Mouse (Mus musculus) ES-E14 (cell line): ENCODE results near the gene Hoxc12. TPM values are rescaled to one million over a fixed set of nuclear protein-coding genes. Genes with fewer than 3 reads are reported as not detected.

Experiments used
- DNase-seq: peaks from one replicate; pipeline ENCODE4 v3.0.0-alpha.2; 2013; ENCODE audit warnings: low read depth, low spot score
- H3K27ac ChIP-seq: 2 replicates; pipeline ENCODE4 v1.5.1; 2012; ENCODE audit warnings: low read depth, mild to moderate bottlenecking, low read length, moderate library complexity, mixed read lengths; ENCODE audit not compliant: poor library complexity, insufficient read depth, severe bottlenecking
- H3K36me3 ChIP-seq: 2 replicates; pipeline ENCODE4 v1.6.1; 2012; ENCODE audit warnings: mild to moderate bottlenecking, low read length, moderate library complexity, mixed read lengths; ENCODE audit not compliant: control insufficient read depth, poor library complexity, insufficient read depth, severe bottlenecking
- H3K4me1 ChIP-seq, 2 experiments: fragments of 150-350 bp in 1 of 2; sonication (generic) in 1 of 2; 2 replicates each; pipeline ENCODE4 v1.6.1; 2012; ENCODE audit warnings: low read length in 2 of 2, mild to moderate bottlenecking in 1 of 2, mixed read lengths in 1 of 2; ENCODE audit not compliant: control insufficient read depth in 2 of 2, insufficient read depth in 2 of 2, poor library complexity in 1 of 2
- H3K4me3 ChIP-seq, 2 experiments: fragments of 150-350 bp in 1 of 2; sonication (generic) in 1 of 2; 2 replicates each; pipeline ENCODE4 v1.5.1; 2012; ENCODE audit warnings: low read length in 2 of 2, low read depth in 1 of 2, mild to moderate bottlenecking in 1 of 2, mixed read lengths in 1 of 2; ENCODE audit not compliant: insufficient read depth in 1 of 2, poor library complexity in 1 of 2, severe bottlenecking in 1 of 2
- H3K9ac ChIP-seq: 2 replicates; pipeline ENCODE4 v1.6.1; 2012; ENCODE audit warnings: low read depth, mild to moderate bottlenecking, low read length, mixed read lengths; ENCODE audit not compliant: poor library complexity, insufficient read depth, severe bottlenecking
- H3K9me3 ChIP-seq: fragments of 150-350 bp; sonication (generic); 2 replicates; pipeline ENCODE4 v1.6.1; 2012; ENCODE audit warnings: low read depth, mild to moderate bottlenecking, low read length; ENCODE audit not compliant: control insufficient read depth, insufficient read depth
- CHD2 ChIP-seq: IDR thresholded peaks from 2 replicates; pipeline ENCODE4 v1.6.1; 2014; ENCODE audit warnings: mild to moderate bottlenecking, low read depth, low read length, inconsistent platforms
- HCFC1 ChIP-seq: IDR thresholded peaks from 2 replicates; pipeline ENCODE4 v1.6.1; 2012; ENCODE audit warnings: low read length, inconsistent platforms, borderline replicate concordance; ENCODE audit not compliant: insufficient read depth
- MAFK ChIP-seq: IDR thresholded peaks from 2 replicates; pipeline ENCODE4 v1.6.1; 2014; ENCODE audit warnings: mild to moderate bottlenecking, low read depth, low read length, inconsistent platforms; ENCODE audit not compliant: insufficient read depth
- ZC3H11A ChIP-seq: IDR thresholded peaks from 2 replicates; pipeline ENCODE4 v1.6.1; 2012; ENCODE audit warnings: low read depth, mild to moderate bottlenecking, inconsistent platforms, low read length, borderline replicate concordance
- ZNF384 ChIP-seq: IDR thresholded peaks from 2 replicates; pipeline ENCODE4 v1.6.1; 2012; ENCODE audit warnings: low read depth, low read length, inconsistent platforms
- in situ Hi-C, 2 experiments: fragments of 600-800 bp; cut with MboI; formaldehyde crosslinking; loops; one replicate each; pipeline ENCODE4 v1.15.1; 2025; ENCODE audit warnings: low sequenced_read_pairs in 2 of 2, inconsistent platforms in 1 of 2; ENCODE audit not compliant: unreplicated experiment in 2 of 2
- total RNA-seq: library from RNA; depleted of rRNA; stranded (reverse); fragments of 300-350 nt; gene quantifications from 2 replicates; pipeline ENCODE4 v1.2.3, GENCODE M21; 2012

Gene Hoxc12
- total RNA-seq, 1 experiment = 1.9 TPM

DNA sequence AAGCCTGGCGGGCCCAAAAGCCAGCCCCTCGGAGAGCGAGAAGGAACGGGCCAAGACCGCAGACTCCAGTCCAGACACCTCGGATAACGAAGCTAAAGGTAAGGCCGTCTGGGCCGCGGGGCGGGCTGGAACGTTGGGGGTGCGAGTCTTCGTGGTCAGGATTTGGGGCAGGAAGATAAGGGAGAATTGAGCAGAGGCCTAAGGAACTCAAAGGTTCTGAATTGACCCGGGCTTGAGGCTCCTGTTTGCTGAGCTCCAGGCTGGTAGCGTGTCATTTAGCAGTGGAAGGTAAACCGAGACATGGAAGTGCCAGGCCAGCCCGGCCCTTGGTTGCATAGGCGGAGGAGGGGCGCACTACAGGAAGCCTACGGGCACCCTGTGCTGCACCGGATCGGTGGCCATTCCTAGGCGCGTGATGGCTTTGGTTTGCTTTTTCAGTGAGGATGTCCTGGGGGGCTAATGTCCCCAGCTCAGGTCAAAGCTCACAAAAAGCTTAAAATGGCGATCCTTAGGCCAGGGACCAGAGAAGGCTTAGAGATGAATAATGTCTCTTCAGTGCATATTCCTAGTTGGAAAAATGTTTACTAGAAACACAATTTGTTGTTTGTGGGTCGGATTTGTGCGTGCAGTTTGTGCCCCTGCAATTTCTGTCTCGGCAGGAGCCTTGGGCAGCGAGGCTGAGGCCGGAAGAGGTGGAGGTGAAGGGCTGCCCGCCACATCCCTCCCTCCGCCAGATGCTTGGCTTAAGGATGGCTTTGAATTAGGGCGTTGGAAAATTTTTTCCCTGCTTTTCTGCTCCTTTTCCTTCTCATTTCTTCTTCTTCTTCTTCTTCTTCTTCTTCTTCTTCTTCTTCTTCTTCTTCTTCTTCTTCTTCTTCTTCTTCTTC lies 31.2 kb downstream of the Hoxc12 start:
- TF ChIP-seq ZC3H11A (no peak), ZNF384 (no peak), MAFK (no peak), HCFC1 (no peak), CHD2 (no peak)
- H3K27ac ChIP-seq = no peak overlapping the region

DNA sequence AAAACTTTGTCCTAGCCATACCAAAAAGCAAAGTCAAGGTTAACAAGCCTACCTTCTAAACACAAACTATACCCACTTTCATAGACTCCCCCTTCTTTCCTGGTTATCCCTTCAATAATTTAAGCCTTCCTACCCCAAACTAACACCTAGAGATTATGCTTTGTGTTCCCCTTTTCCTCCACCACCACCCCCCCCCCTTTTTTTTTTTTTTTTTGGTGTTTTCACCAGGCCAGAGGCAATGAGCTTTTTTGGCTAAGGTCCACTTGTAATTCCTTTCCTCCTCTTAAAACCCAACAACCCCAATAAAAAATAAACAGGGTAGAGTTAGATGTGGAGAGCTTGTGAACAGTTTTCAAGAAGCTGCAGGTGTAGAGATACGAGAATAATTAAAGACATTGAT lies 32.7 kb downstream of the Hoxc12 start:
- TF ChIP-seq MAFK (no peak), ZC3H11A (no peak), ZNF384 (no peak)
- no peaks in the 10 kb centered on the region for H3K9me3 ChIP-seq
- no peak for DNase-seq
- no peak overlapping the region for H3K27ac ChIP-seq
- no peak overlapping the region for H3K9ac ChIP-seq
- no peaks in the 10 kb centered on the region for H3K36me3 ChIP-seq
- H3K4me1 ChIP-seq = peaks cover 0 to 2% of the 10 kb centered on the region in 2 experiments; a peak in 1 of 4 replicates
- in situ Hi-C loops = no loop called here
- no peak overlapping the region for H3K4me3 ChIP-seq

More for the DNA sequence above, 31.2 kb downstream of the Hoxc12 start:
- H3K4me3 ChIP-seq = no peak overlapping the region
- no peaks in the 10 kb centered on the region for H3K9me3 ChIP-seq
- H3K9ac ChIP-seq = no peak overlapping the region
- DNase-seq = no peak
- in situ Hi-C loops = no loop called here
- peaks cover 0 to 2% of the 10 kb centered on the region in 2 experiments; a peak in 1 of 4 replicates for H3K4me1 ChIP-seq
- H3K36me3 ChIP-seq = no peaks in the 10 kb centered on the region

DNA sequence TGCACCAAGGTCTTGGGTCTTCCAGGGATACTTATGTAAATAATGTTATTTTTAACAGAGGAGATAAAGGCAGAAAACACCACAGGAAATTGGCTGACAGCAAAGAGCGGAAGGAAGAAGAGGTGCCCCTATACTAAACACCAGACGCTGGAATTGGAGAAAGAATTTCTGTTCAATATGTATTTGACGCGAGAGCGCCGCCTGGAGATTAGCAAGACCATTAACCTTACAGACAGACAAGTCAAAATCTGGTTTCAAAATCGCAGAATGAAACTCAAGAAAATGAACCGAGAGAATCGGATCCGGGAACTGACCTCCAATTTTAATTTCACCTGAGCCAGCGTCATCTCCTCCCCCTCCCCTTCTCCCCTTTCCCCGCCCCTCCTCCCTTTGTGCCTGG lies 34.2 kb downstream of the Hoxc12 start:
- no peak for TF ChIP-seq ZNF384
- no peak for TF ChIP-seq ZC3H11A
- no peak for TF ChIP-seq CHD2
- no peak for TF ChIP-seq HCFC1
- no peak for TF ChIP-seq MAFK
- no peaks in the 10 kb centered on the region for H3K9me3 ChIP-seq
- H3K4me3 ChIP-seq = no peak overlapping the region
- no peak for DNase-seq
- in situ Hi-C loops = no loop called here
- no peaks in the 10 kb centered on the region for H3K36me3 ChIP-seq
- H3K9ac ChIP-seq = no peak overlapping the region
- H3K27ac ChIP-seq = no peak overlapping the region
- H3K4me1 ChIP-seq = peaks cover 0 to 3% of the 10 kb centered on the region in 2 experiments; a peak in 1 of 4 replicates

- no peak overlapping the region for H3K4me3 ChIP-seq
- H3K4me1 ChIP-seq = peaks cover 0 to 8% of the 10 kb centered on the region in 2 experiments; a peak in 1 of 4 replicates
- in situ Hi-C loops = no loop called here
- no peak overlapping the region for H3K9ac ChIP-seq
- no peak for TF ChIP-seq HCFC1
- no peak for TF ChIP-seq ZNF384
- no peak for TF ChIP-seq CHD2
- no peak for TF ChIP-seq MAFK
- TF ChIP-seq ZC3H11A = no peak
- H3K9me3 ChIP-seq = no peaks in the 10 kb centered on the region
- H3K27ac ChIP-seq = no peak overlapping the region
- no peak for DNase-seq
- H3K36me3 ChIP-seq = no peaks in the 10 kb centered on the region
Measured at GRCm38 (mm10) chr15:102972254-102972653, 35.7 kb downstream of the Hoxc12 start.

DNA sequence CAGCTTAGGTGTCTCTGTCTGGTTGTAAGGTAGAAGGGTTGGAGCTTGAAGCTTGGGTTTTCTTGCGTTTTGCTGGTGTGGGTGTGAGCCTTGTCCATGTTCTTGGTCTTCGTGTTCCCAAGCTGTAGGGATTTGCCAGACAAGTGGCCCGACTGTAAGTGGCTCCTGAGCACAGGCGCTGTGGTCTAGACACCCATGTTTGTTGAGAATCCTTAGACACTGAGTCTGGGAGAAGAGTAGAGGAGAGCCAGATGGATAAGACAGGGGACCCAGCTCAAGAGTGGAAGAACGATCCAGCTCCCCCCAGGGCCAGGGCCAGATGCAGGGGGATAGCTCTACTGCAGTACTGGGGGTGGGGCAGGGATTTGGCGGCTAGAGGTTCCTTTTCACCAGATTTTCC lies 36.2 kb downstream of the Hoxc12 start:
- in situ Hi-C loops = no loop called here
- no peaks in the 10 kb centered on the region for H3K36me3 ChIP-seq
- H3K4me1 ChIP-seq = peaks cover 0 to 6% of the 10 kb centered on the region in 2 experiments; a peak in 1 of 4 replicates
- no peak overlapping the region for H3K9ac ChIP-seq
- DNase-seq = no peak
- no peaks in the 10 kb centered on the region for H3K9me3 ChIP-seq
- no peak overlapping the region for H3K27ac ChIP-seq
- TF ChIP-seq ZC3H11A = no peak
- TF ChIP-seq HCFC1 = no peak
- TF ChIP-seq MAFK = no peak
- no peak for TF ChIP-seq CHD2
- no peak for TF ChIP-seq ZNF384
- no peak overlapping the region for H3K4me3 ChIP-seq
